Mouse (Mus musculus): ENCODE results near the gene Doc2g. TPM values are rescaled to one million over a fixed set of nuclear protein-coding genes. Genes with fewer than 3 reads are reported as not detected.
"Not testable (repeated sequence)": the region's sequence is repeated elsewhere in the genome, so short reads cannot be mapped to it uniquely, and the experiment has no call there.

The Doc2g gene
- polyA plus RNA-seq, 3 experiments from 2014 or later, result 0.31 to 2.8 (median 1.6) TPM

- peak; percentile 50 for ATAC-seq
Observed at GRCm38 (mm10) chr19:4018743-4019583, 15.8 kb downstream of the Doc2g start.

DNA sequence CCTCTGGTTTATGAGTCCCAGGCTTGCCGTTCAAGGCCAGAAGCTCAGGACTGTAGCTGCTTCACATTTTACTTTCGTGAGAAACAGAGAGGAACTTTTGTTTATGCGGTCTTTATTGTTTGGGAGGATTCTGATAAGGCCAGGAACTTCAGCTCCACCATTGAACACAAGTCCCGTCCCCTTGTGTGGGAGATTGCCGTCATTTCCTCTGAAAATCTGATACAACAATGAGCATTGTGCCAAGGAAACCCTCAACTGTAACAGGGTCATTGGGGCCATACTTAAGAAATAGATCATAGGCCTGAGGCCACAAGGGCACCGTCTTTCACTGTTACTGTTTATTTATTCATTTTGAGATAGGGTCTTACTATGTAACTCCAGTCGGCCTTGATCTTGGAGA lies 20.1 kb downstream of the Doc2g start:
- ATAC-seq, result no peak

DNA sequence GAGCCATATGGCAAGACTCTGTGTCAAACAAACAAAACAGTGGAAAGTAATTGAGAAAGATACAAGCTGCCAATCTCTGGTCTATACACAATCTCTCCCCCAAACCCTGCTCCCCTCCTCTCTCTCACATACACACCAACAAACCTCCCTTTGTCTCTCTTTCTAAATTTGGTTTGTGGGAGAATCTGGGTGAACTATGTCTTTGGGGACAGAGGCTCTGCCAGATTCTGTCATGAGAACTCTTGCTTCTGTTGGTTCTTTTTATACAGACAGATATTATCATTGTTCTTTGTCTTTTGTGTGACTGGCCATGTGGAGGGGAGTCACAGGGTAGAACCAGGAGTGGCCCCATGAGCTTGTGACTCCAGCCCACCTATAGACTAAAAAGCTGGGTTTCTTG lies 24.5 kb downstream of the Doc2g start:
- no peak for ATAC-seq

DNA sequence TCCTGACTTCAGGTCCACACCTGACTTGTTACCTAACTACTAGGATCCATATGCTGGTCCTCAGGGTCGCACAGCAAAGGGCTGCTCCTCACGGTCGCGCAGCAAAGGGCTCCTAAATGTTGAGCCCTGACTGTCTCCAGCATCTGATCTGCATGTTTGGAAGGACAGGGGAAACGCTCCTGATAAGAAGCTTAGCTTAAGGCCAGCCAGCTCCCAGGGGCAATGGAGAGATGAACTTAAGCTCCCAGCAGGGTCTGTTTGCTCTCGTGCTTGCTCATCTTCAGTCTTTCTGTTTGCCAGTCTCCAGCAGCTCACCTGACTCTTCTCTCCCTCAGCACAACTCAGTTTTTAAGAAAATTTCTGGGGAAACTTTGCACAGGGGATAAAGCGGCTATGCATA lies 29.6 kb downstream of the Doc2g start:
- no peak for ATAC-seq

GRCm38 (mm10) chr19:4033298-4033697 lies 30.2 kb downstream of the Doc2g start:
- ATAC-seq, result no peak

GRCm38 (mm10) chr19:4033742-4034141 lies 30.6 kb downstream of the Doc2g start:
- no peak for ATAC-seq

DNA sequence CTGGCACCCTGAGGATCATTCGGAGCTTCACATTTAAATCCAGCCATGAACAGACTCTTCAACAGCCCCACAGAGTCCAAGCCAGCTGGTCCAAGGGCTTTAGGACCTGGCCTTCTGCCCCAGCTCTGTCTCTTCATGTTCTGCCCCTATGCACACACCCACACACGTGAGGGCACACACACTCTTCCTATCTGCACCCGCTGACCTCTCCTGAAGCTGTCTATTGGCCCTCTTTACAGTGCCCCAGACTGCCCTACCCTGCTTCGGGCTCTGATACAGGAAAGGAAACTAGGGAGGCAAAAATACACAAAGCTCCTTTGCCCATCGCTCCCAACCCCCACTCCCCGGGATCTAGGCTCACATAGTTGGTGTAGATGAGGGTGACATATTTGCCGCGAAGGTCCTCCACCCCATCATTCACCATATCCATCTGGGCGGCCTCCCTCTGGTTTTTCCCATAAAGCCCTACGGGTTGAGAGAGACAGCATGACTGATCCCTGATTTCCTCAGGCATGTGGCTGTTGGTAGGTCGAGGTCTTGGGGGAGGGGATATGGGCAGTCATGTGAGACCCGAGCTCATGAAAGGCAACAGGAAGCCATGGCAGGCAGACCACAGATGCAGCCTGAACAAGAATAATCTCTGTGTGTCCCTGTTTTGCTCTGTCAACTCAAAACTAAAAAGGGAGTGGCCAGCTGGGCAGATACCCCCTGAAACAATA lies 33.4 kb downstream of the Doc2g start:
- ATAC-seq, result no peak

DNA sequence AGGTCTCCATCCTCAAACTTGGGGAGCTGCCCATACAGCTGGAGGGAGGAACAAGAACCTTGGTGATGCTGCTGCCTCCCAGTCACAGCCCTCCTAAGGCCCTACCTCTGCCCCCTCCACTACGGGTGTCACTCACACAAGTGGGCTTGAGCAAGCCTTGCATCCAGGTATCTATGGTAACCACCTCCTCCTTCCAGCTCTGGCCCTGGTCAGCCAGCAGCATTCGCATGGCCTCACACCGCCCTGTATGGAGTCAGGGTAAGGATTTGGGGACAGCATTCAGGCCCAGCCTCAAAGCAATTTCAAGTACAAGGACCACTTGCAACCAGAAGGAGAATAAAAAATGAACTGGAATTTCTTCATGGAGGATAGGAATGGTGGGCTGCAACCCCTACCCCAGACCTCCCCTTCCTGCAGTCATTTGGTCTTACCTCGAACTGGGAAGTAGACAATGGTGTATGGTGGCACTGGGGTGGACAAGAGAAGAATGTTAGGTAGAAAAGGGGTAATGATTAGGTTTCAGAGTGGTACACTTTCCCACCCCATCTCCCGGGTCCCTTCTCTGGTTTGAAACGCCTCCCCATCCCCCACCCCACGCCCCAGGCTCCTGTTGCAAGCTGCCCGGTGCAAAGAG lies 34.2 kb downstream of the Doc2g start:
- not testable (repeated sequence) for ATAC-seq

GRCm38 (mm10) chr19:4037788-4038232 lies 34.7 kb downstream of the Doc2g start, which contains the start of gene Gstp1:
Gene Gstp1 (minus strand): TSS chr19:4037985.
- peak; percentile 97 for ATAC-seq

DNA sequence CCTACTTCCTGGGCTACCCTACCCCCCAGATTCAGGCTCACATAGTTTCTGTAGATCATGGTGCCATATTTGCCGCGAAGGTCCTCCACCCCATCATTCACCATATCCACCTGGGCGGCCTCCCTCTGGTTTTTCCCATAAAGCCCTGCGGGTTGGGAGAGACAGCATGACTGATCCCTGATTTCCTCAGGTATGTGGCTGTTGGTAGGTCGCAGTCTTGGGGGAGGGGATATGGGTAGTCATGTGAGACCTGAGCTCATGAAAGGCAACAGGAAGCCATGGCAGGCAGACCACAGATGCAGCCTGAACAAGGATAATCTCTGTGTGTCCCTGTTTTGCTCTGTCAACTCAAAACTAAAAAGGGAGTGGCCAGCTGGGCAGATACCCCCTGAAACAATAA lies 37.8 kb downstream of the Doc2g start:
- ATAC-seq, result not testable (repeated sequence)

DNA sequence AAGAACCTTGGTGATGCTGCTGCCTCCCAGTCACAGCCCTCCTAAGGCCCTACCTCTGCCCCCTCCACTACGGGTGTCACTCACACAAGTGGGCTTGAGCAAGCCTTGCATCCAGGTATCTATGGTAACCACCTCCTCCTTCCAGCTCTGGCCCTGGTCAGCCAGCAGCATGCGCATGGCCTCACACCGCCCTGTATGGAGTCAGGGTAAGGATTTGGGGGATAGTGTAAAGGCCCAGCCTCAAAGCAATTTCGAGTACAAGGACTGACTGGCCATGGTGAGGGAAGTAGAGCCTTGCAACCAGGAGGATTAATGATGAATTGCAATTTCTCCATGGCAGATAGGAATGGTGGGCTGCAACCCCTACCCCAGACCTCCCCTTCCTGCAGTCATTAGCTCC lies 38.4 kb downstream of the Doc2g start:
- not testable (repeated sequence) for ATAC-seq

- no peak for ATAC-seq
Observed at GRCm38 (mm10) chr19:4042124-4042523, 39.0 kb downstream of the Doc2g start.

DNA sequence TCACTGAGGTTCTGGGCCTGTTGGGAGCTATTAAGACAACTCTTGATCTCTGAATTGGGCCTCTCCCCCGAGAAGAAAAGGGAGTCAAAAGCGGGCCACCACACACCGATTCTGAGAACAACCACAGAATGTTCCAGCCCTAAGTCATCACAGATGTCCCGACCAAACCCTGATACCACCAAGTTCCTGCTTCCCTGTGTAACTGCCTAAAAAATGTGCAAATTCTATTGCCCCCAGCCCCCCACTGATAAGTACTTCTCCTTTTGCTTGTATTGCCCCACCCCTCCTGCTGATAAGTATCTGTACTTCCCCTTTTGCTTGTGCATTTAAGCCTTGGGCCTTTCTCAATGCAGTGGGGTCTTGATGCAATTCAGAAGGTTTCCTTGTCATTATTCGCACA lies 41.0 kb downstream of the Doc2g start:
- ATAC-seq, result not testable (repeated sequence)

- no peak for ATAC-seq
Observed at GRCm38 (mm10) chr19:4045966-4046865, 43.1 kb downstream of the Doc2g start, which contains the start of gene Gstp2. Gene Gstp2 (minus strand): TSS chr19:4046023.

DNA sequence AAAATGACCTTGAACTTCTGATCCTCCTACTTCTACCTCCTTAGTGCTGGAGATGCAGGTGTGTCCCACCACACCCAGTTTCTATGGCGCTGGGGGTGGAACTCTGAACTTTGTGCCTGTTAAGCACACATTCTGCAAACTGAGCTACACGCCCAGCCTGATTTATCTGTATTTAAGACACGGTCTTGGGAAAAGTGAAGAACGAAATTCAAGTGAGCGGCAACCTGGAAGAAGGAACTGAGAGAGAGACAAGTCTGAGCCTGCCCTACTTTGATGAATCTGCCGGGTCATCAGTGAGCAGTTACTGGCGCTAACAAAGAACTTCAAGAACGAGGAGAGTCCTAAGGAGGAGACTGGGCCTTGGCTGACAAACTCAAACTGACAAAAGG lies 43.7 kb downstream of the Doc2g start:
- no peak for ATAC-seq

DNA sequence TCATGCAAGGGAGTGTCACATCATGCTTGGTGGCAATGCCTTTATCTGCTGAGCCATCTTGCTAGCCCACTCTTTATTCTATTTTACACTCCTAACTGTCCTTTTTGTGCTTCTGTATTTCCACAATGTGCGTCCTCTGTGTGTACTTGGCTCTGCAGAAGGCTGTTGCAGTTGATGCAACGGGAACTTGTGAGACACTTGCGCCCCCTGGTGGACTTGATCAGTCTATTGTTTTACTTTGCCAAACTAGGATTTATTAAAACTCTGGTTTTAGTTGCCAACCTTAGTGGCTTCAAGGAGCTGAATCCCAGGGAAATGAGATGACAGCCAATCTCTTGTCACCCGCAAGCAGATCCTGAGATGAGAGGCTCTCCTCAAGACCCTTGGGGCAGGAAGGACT lies 44.7 kb downstream of the Doc2g start:
- ATAC-seq, result peak; percentile 29

GRCm38 (mm10) chr19:4049069-4049468 lies 46.0 kb downstream of the Doc2g start:
- not testable (repeated sequence) for ATAC-seq

- ATAC-seq, result no peak
Observed at GRCm38 (mm10) chr19:4051016-4051415, 47.9 kb downstream of the Doc2g start.

DNA sequence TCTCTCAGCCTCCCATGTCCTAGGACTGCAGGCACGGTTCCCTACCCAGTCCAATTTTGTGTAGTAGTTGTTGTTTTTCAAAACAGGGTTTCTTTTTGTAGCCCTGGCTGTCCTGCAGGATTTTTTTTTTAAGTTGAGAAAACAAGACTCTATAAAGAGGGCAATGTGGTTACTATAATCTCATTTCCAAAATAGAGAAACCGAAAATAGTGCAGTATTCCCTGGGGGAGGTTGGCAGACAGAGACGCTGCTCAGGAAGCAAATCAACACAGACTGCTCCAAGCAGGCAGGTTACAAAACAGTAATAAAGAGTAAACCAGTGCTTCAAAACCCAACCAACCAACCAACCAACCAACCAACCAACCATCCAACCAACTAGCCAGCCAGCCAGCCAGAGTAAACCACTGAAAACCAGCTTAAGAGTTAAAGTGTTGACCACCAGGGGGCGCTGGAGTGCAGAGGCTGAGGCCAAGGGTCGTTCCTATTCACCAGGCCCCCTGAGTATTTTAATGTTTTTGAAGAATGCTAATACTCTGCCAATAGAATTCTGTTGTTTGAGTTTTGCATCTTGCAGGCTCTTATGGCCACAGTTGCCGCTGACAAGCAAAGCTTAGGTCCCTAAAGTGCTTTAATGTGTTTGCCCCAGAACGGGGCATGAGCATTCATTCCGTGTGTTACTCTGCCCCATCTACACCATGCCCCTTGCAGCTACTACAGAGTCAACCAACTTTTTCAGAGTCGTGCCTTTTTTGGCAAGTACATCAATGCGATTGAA lies 48.8 kb downstream of the Doc2g start:
- peak; percentile 63 for ATAC-seq

DNA sequence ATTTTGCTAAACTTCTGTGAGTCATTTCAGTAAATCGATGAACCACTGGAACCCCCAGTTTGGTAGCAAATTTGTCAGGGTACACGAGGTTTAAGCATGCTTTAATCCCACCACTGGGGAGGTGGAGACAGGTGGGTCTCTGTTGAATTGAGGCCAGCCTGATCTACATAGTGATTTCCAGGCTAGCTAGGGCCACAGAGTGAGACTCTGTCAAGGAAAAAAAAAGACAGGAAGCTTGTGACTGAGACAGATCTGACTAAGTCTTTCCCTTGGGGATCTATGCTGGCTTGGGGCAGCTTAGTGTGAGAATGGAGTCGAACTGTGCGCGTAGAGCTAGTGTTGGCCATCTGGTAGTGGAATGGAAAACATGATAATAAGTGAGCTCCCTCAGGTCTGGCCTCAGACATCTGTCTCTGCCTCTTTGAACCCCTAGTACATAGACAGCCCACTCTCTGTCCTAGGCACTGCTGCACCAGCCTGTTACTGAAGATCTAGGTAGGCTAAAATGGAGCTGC lies 49.5 kb downstream of the Doc2g start:
- ATAC-seq, result peak; percentile 55

GRCm38 (mm10) chr19:4054613-4055012 lies 51.5 kb downstream of the Doc2g start:
- no peak for ATAC-seq

All from inflammation-experienced regulatory T-cells, adult 6 months (primary cell).